Mouse (Mus musculus) forebrain, embryonic 16.5 days (tissue): ENCODE results near the gene Olfr509. TPM values are rescaled to one million over a fixed set of nuclear protein-coding genes. Genes with fewer than 3 reads are reported as not detected.
"Not testable (repeated sequence)": the region's sequence is repeated elsewhere in the genome, so short reads cannot be mapped to it uniquely, and the experiment has no call there.

ENCODE experiments used
- ATAC-seq: fragments of 200-750 bp; cut with Nextera tagmentation; 2 replicates; pipeline ENCODE4 v1.8.0; 2017; ENCODE audit warnings: mild to moderate bottlenecking, moderate library complexity
- H3K27ac ChIP-seq: fragments of 300-500 bp; sonication (generic); 2 replicates; pipeline ENCODE4 v1.5.1; 2014; ENCODE audit warnings: low read length, control low read depth
- H3K27me3 ChIP-seq: fragments of 300-500 bp; sonication (generic); replicated peaks from 2 replicates; pipeline ENCODE4 v1.6.1; 2014; ENCODE audit warnings: low read length; ENCODE audit not compliant: control insufficient read depth, insufficient read depth
- H3K36me3 ChIP-seq: fragments of 300-500 bp; sonication (generic); 2 replicates; pipeline ENCODE4 v1.6.1; 2014; ENCODE audit not compliant: control insufficient read depth, insufficient read depth
- H3K4me1 ChIP-seq: fragments of 300-500 bp; sonication (generic); replicated peaks from 2 replicates; pipeline ENCODE4 v1.6.1; 2014; ENCODE audit warnings: low read length; ENCODE audit not compliant: control insufficient read depth, insufficient read depth
- H3K4me2 ChIP-seq: fragments of 300-500 bp; sonication (generic); 2 replicates; pipeline ENCODE4 v1.6.1; 2014; ENCODE audit warnings: mild to moderate bottlenecking, low read length, control low read depth
- H3K4me3 ChIP-seq: fragments of 300-500 bp; sonication (generic); replicated peaks from 2 replicates; pipeline ENCODE4 v1.5.1; 2014; ENCODE audit warnings: mild to moderate bottlenecking, low read length, control low read depth
- H3K9ac ChIP-seq: fragments of 300-500 bp; sonication (generic); replicated peaks from 2 replicates; pipeline ENCODE4 v1.6.1; 2014; ENCODE audit warnings: low read depth, low read length, control low read depth
- H3K9me3 ChIP-seq: fragments of 300-500 bp; sonication (generic); 2 replicates; pipeline ENCODE4 v1.6.1; 2016; ENCODE audit warnings: low read length; ENCODE audit not compliant: control insufficient read depth
- WGBS: fragments of 180-500 bp; shearing (Covaris S2); extraction: QIAGEN DNeasy Blood & Tissue Kit; methylation state at CpG from one replicate; pipeline ENCODE4 v1.1.7; 2014; 5-methylcytosine and 5-hydroxymethylcytosine counted together
- polyA plus RNA-seq: library from polyadenylated mRNA; unstranded; fragments of >200 nt; fragmentation: Nextera tagmentation; extraction: Ambion mirVana; gene quantifications from 2 replicates; pipeline ENCODE4 v1.2.1, GENCODE M21; 2015

The Olfr509 gene
- 0.06 TPM in 1 of 2 replicates, not detected in the other for polyA plus RNA-seq

DNA sequence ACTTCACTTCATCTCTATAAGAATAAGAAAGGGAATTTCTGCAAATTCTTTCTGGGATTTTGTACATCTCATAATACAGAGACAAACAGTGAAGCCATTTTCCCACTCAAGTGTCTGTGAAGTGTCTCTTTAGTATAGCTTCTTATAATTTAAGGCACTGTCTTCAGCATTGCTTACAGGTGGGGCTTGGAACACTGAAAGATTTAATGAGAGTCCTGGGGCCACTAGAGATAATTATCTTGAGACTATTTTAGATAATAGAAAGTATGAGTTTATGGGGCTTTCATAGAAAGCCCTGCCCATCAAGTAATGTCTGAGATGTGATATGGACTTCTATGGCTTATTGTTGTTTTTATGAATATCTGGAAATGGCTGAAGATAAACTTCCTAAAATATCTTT is at the start of gene Olfr509:
Olfr509 (minus strand) TSS at position 101 of the 400 bp plus-strand sequence.
- Histone ChIP-seq H3K9ac (no peak within 1 kb of the TSS), H3K27me3 (no peaks in the 10 kb centered on the region), H3K36me3 (no peaks in the 10 kb centered on the region), H3K4me3 (no peak within 1 kb of the TSS), H3K4me1 (no peaks in the 10 kb centered on the region), H3K9me3 (no peaks in the 10 kb centered on the region), H3K4me2 (no peak within 1 kb of the TSS), H3K27ac (no peak within 1 kb of the TSS)
- no peak for ATAC-seq

DNA sequence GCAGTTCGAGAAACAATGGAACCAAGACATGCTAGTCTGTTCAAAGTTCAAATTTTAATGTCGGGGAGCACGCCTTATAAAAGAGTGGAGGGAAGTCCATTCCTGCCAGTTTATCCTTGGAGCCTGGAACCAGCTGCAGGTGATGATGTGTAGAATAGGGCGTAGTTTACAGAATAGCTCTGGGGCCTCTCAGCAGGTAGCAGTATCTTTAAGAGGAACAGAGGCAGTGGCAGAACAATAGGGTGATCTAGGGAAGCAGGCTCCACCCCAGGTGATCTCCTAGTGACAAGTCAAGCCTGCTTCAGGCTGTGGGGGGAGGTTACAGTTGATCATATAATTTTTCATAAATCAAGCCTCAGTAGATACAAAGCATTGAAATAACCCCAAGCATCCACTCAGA is 27.2 kb upstream of the Olfr509 start:
- WGBS, result 83% methylated on average over 4 of the region's 4 CpGs
- H3K27ac ChIP-seq, result no peak overlapping the region
- H3K4me1 ChIP-seq, result no peaks in the 10 kb centered on the region
- no peaks in the 10 kb centered on the region for H3K36me3 ChIP-seq
- no peak overlapping the region for H3K4me2 ChIP-seq
- no peak overlapping the region for H3K4me3 ChIP-seq
- no peaks in the 10 kb centered on the region for H3K9me3 ChIP-seq
- H3K27me3 ChIP-seq, result no peaks in the 10 kb centered on the region
- H3K9ac ChIP-seq, result no peak overlapping the region
- no peak for ATAC-seq

DNA sequence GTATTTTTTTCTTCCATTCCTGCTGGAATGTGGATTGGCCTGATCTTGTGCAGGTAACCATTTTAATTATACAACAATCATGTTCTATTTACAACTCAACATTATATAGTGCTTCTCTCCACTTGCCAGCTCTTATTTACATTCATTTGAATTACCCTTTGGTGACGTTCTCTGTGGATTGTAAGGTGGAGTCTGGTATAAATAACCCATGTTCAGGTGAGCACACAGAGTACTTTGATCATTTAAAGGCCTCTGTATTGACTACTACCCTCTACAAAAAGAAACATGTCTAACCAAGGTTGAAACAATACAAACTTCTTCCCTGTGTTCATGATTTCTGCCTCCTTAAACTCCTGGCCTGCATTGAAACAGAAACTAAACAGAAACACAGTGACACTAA is 19.4 kb upstream of the Olfr509 start:
- Histone ChIP-seq H3K4me3 (no peak overlapping the region), H3K36me3 (no peaks in the 10 kb centered on the region), H3K9me3 (no peaks in the 10 kb centered on the region), H3K4me1 (no peaks in the 10 kb centered on the region), H3K9ac (no peak overlapping the region), H3K4me2 (no peak overlapping the region), H3K27ac (no peak overlapping the region), H3K27me3 (no peaks in the 10 kb centered on the region)
- WGBS, result 73% methylated on average over 1 of the region's 1 CpGs
- ATAC-seq, result no peak

DNA sequence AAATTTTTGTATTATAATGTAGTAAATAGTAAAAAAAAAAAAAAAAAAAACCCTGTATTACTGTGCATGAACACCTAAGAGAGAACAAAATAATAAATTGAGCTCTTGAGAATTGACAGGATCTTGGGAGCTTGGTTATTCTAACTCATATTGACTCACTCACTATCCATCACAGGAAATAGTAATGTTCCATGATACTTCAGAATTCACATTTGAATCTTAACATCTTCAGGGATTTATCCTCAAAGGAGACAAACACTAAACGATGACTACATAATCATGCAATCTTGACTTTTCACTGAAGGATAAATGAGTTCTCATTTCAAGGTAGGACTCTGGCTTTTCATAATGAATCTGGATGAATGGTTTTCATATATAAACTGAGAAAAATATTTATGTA is 14.4 kb upstream of the Olfr509 start, which contains the start of gene Olfr510:
Olfr510 (plus strand) TSS at position 301 of the 400 bp plus-strand sequence.
- H3K9me3 ChIP-seq, result no peaks in the 10 kb centered on the region
- no peak within 1 kb of the TSS for H3K27ac ChIP-seq
- no peaks in the 10 kb centered on the region for H3K27me3 ChIP-seq
- H3K4me1 ChIP-seq, result no peaks in the 10 kb centered on the region
- 96% methylated on average over 1 of the region's 1 CpGs for WGBS
- no peaks in the 10 kb centered on the region for H3K36me3 ChIP-seq
- no peak within 1 kb of the TSS for H3K9ac ChIP-seq
- H3K4me3 ChIP-seq, result no peak within 1 kb of the TSS
- no peak within 1 kb of the TSS for H3K4me2 ChIP-seq
- ATAC-seq, result no peak

DNA sequence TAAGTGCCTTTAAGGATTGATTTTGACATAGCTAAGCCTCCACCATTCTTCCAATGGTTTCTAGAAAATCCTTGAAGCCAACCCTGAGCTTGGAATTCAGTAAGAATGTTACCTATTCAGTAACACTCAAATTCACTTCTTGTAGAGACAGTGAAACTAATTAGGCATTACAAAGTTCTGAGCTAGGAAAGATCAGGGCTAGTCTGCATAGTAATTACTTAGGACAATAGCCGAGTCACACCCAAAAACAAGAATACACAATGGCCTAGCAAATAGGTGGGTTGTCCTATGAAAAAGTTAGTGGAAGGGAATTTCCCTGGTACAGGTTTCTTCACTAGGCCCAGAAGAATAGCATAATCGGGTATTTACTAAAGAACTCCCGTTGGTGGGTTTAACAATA is 10.7 kb upstream of the Olfr509 start:
- Histone ChIP-seq H3K4me1 (no peaks in the 10 kb centered on the region), H3K27ac (no peak overlapping the region), H3K36me3 (no peaks in the 10 kb centered on the region), H3K4me2 (no peak overlapping the region), H3K9ac (no peak overlapping the region), H3K27me3 (no peaks in the 10 kb centered on the region), H3K4me3 (no peak overlapping the region), H3K9me3 (no peaks in the 10 kb centered on the region)
- no peak for ATAC-seq
- WGBS, result 79% methylated on average over 3 of the region's 3 CpGs

DNA sequence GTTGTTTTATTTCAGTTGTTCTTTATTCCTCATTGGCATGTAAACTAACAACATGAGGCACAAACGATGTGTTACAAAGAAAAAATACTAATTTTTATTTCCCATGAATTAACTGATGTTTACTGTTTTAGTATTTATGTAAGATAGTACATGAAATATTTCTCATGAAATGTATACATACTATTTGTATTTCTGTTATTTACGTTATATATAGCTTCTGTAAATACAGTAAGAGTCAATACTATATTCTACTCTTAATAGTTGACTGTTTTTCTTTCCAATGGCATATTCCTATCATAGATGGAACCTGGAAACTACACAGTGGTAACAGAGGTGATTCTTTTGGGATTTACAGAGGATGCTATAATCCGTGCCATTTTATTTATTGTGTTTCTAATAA is 22.0 kb downstream of the Olfr509 start, which contains the start of gene Olfr508:
Olfr508 (plus strand) TSS at position 301 of the 400 bp plus-strand sequence.
- H3K27me3 ChIP-seq, result no peaks in the 10 kb centered on the region
- ATAC-seq, result no peak
- no peak within 1 kb of the TSS for H3K4me3 ChIP-seq
- H3K4me2 ChIP-seq, result no peak within 1 kb of the TSS
- 93% methylated on average over 3 of the region's 3 CpGs for whole genome bisulfite sequencing
- H3K36me3 ChIP-seq, result no peaks in the 10 kb centered on the region
- H3K27ac ChIP-seq, result no peak within 1 kb of the TSS
- no peaks in the 10 kb centered on the region for H3K4me1 ChIP-seq
- no peak within 1 kb of the TSS for H3K9ac ChIP-seq
- H3K9me3 ChIP-seq, result no peaks in the 10 kb centered on the region

DNA sequence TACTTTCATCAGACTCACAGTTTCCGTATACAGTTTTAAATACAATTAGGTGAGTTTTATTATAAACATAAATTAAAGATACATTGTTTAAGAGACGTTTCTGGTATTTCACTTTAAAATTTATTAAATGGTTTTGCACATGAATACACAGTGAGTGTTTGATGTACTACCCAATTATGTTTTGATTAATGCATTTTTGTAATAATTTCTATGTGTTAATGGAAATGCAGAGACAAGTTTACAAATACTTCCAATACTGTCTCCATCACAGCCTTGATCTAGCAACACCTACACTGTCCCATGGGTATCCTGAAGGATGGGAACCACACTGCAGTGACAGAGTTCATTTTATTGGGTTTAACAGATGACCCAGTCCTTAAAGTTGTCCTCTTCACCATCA is 30.2 kb downstream of the Olfr509 start, which contains the start of gene Olfr507:
Olfr507 (plus strand) TSS at position 301 of the 400 bp plus-strand sequence.
- H3K27me3 ChIP-seq, result no peaks in the 10 kb centered on the region
- H3K9me3 ChIP-seq, result no peaks in the 10 kb centered on the region
- no peak within 1 kb of the TSS for H3K9ac ChIP-seq
- 83% methylated on average over 2 of the region's 2 CpGs for WGBS
- H3K4me3 ChIP-seq, result no peak within 1 kb of the TSS
- no peak within 1 kb of the TSS for H3K4me2 ChIP-seq
- no peak within 1 kb of the TSS for H3K27ac ChIP-seq
- no peaks in the 10 kb centered on the region for H3K36me3 ChIP-seq
- H3K4me1 ChIP-seq, result no peaks in the 10 kb centered on the region
- ATAC-seq, result no peak

DNA sequence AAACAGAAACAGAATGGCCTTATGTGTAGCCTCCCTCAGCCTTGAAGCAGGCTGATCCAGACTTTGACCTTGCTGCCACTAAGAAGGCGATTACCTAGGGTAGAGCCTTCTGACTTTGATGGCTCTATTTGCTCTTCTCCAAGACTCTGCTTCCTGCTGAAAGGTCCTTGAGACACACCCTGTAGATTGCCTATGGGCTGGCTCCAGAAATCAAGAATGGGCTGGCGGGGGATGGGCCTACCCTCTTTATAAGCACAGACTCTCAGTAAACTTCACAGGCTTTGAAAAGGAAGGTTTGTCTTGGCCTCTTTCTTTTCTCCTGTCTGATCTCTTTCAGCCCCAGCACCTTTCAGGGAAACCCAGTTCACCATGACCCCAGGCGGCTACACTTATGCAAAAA is 34.9 kb downstream of the Olfr509 start:
- not testable (repeated sequence) for H3K4me3 ChIP-seq, H3K9ac ChIP-seq, ATAC-seq, H3K4me1 ChIP-seq, H3K27ac ChIP-seq, H3K27me3 ChIP-seq, H3K36me3 ChIP-seq, H3K4me2 ChIP-seq, H3K9me3 ChIP-seq
- WGBS, result 61% methylated on average over 3 of the region's 3 CpGs

DNA sequence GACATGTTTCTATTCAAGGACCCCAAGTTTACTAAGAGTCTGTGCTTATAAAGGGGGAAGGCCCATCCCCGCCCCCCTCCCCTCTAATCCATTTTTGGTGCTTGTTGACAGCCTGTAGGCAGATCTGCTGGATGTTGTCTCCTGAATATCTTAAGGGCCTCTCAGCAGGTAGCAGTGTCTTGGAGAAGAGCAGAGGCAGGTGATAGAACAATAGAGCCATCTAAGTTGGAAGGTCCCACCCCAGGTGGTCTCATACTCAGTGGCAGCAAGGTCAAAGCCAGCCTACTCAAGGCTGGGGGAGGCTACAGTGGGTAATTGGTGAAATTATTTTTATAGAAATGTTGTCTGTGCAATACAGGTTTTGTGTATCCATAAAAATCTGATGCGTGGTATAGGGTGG is 37.6 kb downstream of the Olfr509 start:
- H3K36me3 ChIP-seq, result no peaks in the 10 kb centered on the region
- H3K4me3 ChIP-seq, result no peak overlapping the region
- H3K4me1 ChIP-seq, result no peaks in the 10 kb centered on the region
- ATAC-seq, result no peak
- WGBS, result 88% methylated on average over 2 of the region's 2 CpGs
- H3K27me3 ChIP-seq, result no peaks in the 10 kb centered on the region
- no peaks in the 10 kb centered on the region for H3K9me3 ChIP-seq
- no peak overlapping the region for H3K27ac ChIP-seq
- H3K9ac ChIP-seq, result no peak overlapping the region
- H3K4me2 ChIP-seq, result no peak overlapping the region

DNA sequence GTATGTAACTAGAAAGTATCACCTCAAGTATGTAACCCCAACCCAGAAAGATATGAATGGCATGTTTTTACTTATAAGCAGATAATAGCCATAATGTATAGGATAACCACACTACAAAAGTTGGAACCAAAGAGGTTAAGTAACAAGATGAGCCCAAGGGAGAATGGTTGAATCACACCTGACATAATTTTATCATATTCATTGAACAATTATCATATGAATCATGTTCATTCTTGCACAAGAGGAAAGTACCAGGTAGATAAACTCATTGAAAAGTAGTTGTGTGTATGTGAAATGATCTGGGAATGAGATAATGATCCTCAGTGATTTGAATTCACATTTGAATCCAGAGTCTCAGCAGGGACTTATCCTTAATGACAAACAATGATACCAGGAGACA is 41.2 kb downstream of the Olfr509 start, which contains the start of gene Olfr506:
Olfr506 (plus strand) TSS at position 301 of the 400 bp plus-strand sequence.
- Histone ChIP-seq H3K27ac (no peak within 1 kb of the TSS), H3K4me1 (no peaks in the 10 kb centered on the region), H3K4me2 (no peak within 1 kb of the TSS), H3K9ac (no peak within 1 kb of the TSS), H3K4me3 (no peak within 1 kb of the TSS), H3K9me3 (no peaks in the 10 kb centered on the region), H3K27me3 (no peaks in the 10 kb centered on the region), H3K36me3 (no peaks in the 10 kb centered on the region)
- ATAC-seq, result no peak
